Mouse (Mus musculus): ENCODE data around the gene Lrp1. TPM values are rescaled to one million over a fixed set of nuclear protein-coding genes. Genes with fewer than 3 reads are reported as not detected.

The Lrp1 gene
- total and polyA plus RNA-seq, 3 experiments, result 0.39 to 0.42 TPM; not detected in 1

DNA sequence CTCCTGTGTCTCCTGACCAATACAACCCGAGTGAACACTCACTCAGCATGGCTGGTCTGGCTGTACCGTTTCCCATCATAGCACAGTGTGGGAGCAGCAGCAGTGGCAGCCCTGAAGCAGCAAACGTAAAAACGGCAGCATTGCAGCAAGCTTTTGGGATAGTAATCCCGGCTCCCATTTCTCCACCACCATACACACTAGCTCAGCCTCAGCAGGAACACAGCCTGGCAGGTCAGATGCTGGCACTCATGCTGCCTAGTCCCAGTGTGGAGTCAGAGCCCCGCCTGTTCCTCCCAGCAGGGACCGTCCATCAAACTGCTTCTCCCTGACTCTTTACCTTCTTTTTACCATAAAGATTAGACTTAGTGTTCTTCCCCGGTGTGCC, 129.8 kb downstream of the Lrp1 start:
- Histone ChIP-seq H3K36me3 (ENCODE audit: control insufficient read depth in 1 of 2, insufficient read depth in 2 of 2, low read length in 2 of 2) (peaks cover 0 to 4% of the 10 kb centered on the region in 2 experiments; a peak in 2 of 4 replicates), H3K4me3 (ENCODE audit: control insufficient read depth in 1 of 2, insufficient read depth in 1 of 2, low read depth in 2 of 2, low read length in 2 of 2) (no peak overlapping the region), H3K4me1 (ENCODE audit: control insufficient read depth in 1 of 2, insufficient read depth in 2 of 2, low read length in 2 of 2) (no peaks in the 10 kb centered on the region), H3K27ac (ENCODE audit: control insufficient read depth, low read depth, low read length) (no peak overlapping the region), H3K9ac (ENCODE audit: control insufficient read depth, low read depth, low read length, poor library complexity, severe bottlenecking) (no peak overlapping the region), H3K27me3 (ENCODE audit: control insufficient read depth in 1 of 2, insufficient read depth in 2 of 2, low read length in 2 of 2) (no peaks in the 10 kb centered on the region), H3K79me2 (ENCODE audit: control insufficient read depth, insufficient read depth, low read length, poor library complexity) (no peaks in the 10 kb centered on the region), H3K9me3 (replicated peaks; ENCODE audit: insufficient read depth, low read length) (no peaks in the 10 kb centered on the region)
- TF ChIP-seq KAT2A (conservative IDR thresholded peaks at IDR 0.05; ENCODE audit: low read depth, low read length) (no peak), EP300 (IDR thresholded peaks at IDR 0.05; ENCODE audit: low read depth in 1 of 2, low read length in 2 of 2) (no peak), MAZ (IDR thresholded peaks at IDR 0.05; ENCODE audit: low read depth, low read length) (no peak), USF2 (IDR thresholded peaks at IDR 0.05; ENCODE audit: borderline replicate concordance in 1 of 2, insufficient read depth in 1 of 2, low read depth in 1 of 2, low read length in 2 of 2) (no peak), BHLHE40 (IDR thresholded peaks at IDR 0.05; ENCODE audit: borderline replicate concordance, low read depth, low read length) (no peak), ZKSCAN1 (IDR thresholded peaks at IDR 0.05; ENCODE audit: low read depth, low read length) (no peak), MXI1 (IDR thresholded peaks at IDR 0.05; ENCODE audit: low read depth, low read length) (no peak), POLR2AphosphoS2 (IDR thresholded peaks at IDR 0.05; ENCODE audit: low read length) (no peak), UBTF (IDR thresholded peaks at IDR 0.05; ENCODE audit: borderline replicate concordance, insufficient read depth, low read depth, low read length) (no peak), GATA1 (IDR thresholded peaks at IDR 0.05; ENCODE audit: low read depth, low read length) (no peak), CHD1 (IDR thresholded peaks at IDR 0.05; ENCODE audit: low read depth, low read length) (no peak), JUND (IDR thresholded peaks at IDR 0.05; ENCODE audit: low read depth, low read length) (no peak), MYB (IDR thresholded peaks at IDR 0.05; ENCODE audit: low read depth, low read length) (no peak), SMC3 (IDR thresholded peaks at IDR 0.05; ENCODE audit: low read depth, low read length) (no peak), TBP (IDR thresholded peaks at IDR 0.05; ENCODE audit: low read depth, low read length) (no peak), ZNF384 (IDR thresholded peaks at IDR 0.05; ENCODE audit: low read depth, low read length) (no peak), HCFC1 (IDR thresholded peaks at IDR 0.05; ENCODE audit: low read depth, low read length) (no peak), CTCF (IDR thresholded peaks at IDR 0.05 in 2 of 3, conservative IDR thresholded peaks at IDR 0.05 in 1 of 3; ENCODE audit: control insufficient read depth in 1 of 3, insufficient read depth in 1 of 3, low read depth in 2 of 3, low read length in 3 of 3, poor library complexity in 1 of 3, severe bottlenecking in 1 of 3) (no peak), TAL1 (IDR thresholded peaks at IDR 0.05; ENCODE audit: low read length) (no peak), MAX (IDR thresholded peaks at IDR 0.05; ENCODE audit: low read length) (no peak)
- DNase-seq (ENCODE audit: low read depth, low spot score), result no peak

All from MEL (cell line).